Mouse (Mus musculus) liver, embryonic 15.5 days (tissue): Measurements from ENCODE around the gene Psmc2. TPM values are rescaled to one million over a fixed set of nuclear protein-coding genes. Genes with fewer than 3 reads are reported as not detected.

Source experiments
- polyA plus RNA-seq: library from polyadenylated mRNA; unstranded; fragments of >200 nt; fragmentation: Nextera tagmentation; extraction: Ambion mirVana; gene quantifications from 2 replicates; pipeline ENCODE4 v1.2.1, GENCODE M21; 2015

Psmc2 gene
- polyA plus RNA-seq, 1 experiment from 2014 or later, result 116 TPM

Other genes starting within 250 kb of the Psmc2 start
- 2.0 and 2.5 TPM in 2 replicates for gene Lrrc17, start 241.7 kb upstream of the Psmc2 start, polyA plus RNA-seq
- gene Fbxl13, start 139.6 kb upstream of the Psmc2 start, polyA plus RNA-seq, result 0.08 and 0.16 TPM in 2 replicates
- gene Armc10, start 139.5 kb upstream of the Psmc2 start, polyA plus RNA-seq, result 5.7 TPM in 2 replicates
- 0.74 and 1.1 TPM in 2 replicates for gene Napepld, start 83.9 kb upstream of the Psmc2 start, polyA plus RNA-seq
- gene Pmpcb, start 48.1 kb upstream of the Psmc2 start, polyA plus RNA-seq, result 38.9 and 44.4 TPM in 2 replicates
- gene Dnajc2, start within 50 bp of the Psmc2 start, polyA plus RNA-seq, result 21.5 and 23.3 TPM in 2 replicates
- gene Slc26a5, start 80.3 kb downstream of the Psmc2 start, polyA plus RNA-seq, result not detected in 2 replicates